Mouse (Mus musculus): ENCODE measurements around the gene Smc5.

Smc5 gene

GRCm38 (mm10) chr19:23191486-23191885 lies 82.2 kb downstream of the Smc5 start:
- no peak for DNase-seq (ENCODE audit: extremely low read depth, insufficient read length, low spot score)

- no peak for DNase-seq (ENCODE audit: extremely low read depth, insufficient read length, low spot score)
Observed at GRCm38 (mm10) chr19:23189744-23190143, 84.0 kb downstream of the Smc5 start.

DNA sequence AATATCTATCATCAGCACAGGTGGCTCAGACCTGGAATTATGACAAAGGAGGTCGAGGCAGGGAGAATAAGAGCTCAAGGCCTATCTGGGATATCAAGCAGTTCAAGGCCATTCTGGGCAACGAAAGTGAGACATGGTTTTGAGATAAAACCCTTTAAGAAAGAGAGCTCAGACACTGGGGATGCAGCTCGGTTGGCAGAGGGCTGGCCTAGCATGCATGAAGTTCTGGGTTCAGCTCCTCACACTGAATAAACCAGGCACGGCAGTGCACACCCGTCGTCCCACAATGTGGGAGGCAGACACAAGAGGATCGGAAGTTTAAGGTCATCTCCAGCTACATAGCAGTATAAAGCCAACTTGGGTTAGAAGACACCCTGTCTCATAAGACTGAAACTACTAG lies 84.7 kb downstream of the Smc5 start:
- no peak for DNase-seq (ENCODE audit: extremely low read depth, insufficient read length, low spot score)

GRCm38 (mm10) chr19:23187732-23188131 lies 86.0 kb downstream of the Smc5 start:
- DNase-seq (ENCODE audit: extremely low read depth, insufficient read length, low spot score), result no peak

GRCm38 (mm10) chr19:23184068-23184467 lies 89.6 kb downstream of the Smc5 start:
- DNase-seq (ENCODE audit: extremely low read depth, insufficient read length, low spot score), result no peak

DNA sequence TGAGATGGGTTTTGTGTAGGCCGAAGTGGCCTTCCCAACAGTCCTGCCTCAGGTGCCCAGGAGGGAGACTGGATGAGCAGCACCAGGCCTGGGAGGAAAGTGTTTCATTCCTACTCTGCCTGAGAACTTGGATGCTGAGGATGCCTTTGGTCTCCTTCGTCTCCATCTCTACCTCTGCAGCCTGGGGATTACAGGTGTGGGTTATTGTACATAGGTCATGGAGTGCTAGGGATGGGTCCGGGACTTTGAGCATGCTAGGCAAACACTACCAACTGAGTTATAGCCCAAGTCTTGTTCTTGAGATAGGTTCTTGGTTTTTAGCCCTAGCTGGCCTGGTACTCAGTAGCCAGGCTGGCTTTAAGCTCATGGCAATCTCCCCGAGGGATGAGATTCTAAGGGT lies 90.2 kb downstream of the Smc5 start:
- no peak for DNase-seq (ENCODE audit: extremely low read depth, insufficient read length, low spot score)

DNA sequence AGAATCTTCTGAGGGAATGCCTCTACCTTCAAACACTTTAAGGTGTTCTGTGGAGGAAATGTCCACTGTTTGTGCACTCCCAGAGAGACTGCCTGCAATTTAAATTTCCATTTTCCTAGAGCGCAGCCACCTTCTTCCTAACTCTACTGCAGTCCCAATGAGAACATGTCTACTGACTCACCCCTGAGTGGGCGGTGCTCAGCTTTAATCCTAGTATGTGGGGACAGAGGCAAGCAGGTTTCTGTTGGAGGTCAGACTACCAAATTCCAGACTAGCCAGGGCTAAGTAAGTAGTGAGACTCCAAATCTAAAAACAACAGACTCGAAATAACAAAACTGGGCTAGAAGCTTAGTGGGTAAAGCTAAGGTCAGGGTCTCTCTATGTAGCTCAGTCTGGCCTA lies 95.2 kb downstream of the Smc5 start:
- no peak for DNase-seq (ENCODE audit: extremely low read depth, insufficient read length, low spot score)

- DNase-seq (ENCODE audit: extremely low read depth, insufficient read length, low spot score), result no peak
Observed at GRCm38 (mm10) chr19:23175511-23175910, 98.2 kb downstream of the Smc5 start.

DNA sequence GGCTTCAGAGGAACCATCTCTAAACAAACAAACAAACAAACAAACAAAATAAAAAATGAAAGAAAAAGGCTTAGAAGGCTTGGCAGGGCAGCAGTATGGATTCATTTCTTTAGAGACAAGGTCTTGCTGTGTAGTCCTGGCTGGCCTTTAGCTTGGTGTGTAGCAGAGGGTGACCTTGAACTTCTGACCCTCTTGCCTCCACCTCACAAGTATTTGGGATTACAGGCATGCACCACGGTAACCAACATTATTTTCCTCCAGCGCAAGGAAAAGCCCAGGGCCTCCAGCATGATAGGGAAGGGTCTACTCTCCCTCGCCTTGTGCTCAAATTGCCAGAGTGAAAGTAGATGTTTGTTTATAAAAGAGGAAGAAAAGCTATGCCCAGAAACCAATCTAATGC lies 98.6 kb downstream of the Smc5 start:
- no peak for DNase-seq (ENCODE audit: extremely low read depth, insufficient read length, low spot score)

DNA sequence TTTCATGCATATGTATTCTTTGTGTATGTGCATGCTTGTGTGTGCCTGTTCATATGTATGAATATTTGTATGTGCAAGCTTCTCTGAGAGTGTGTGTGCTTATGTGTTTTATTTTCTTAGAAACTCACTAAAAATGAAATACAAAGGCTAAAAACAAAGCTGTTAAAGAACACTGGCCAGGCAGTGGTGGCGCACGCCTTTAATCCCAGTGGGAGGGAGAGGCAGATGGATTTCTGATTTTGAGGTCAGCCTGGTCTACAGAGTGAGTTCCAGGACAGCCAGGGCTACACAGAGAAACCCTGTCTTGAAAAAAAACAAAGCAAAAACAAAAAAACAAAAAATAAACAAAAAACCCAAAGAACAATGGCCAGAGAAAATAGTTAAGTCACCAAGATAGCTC lies 102.6 kb downstream of the Smc5 start:
- no peak for DNase-seq (ENCODE audit: extremely low read depth, insufficient read length, low spot score)

DNA sequence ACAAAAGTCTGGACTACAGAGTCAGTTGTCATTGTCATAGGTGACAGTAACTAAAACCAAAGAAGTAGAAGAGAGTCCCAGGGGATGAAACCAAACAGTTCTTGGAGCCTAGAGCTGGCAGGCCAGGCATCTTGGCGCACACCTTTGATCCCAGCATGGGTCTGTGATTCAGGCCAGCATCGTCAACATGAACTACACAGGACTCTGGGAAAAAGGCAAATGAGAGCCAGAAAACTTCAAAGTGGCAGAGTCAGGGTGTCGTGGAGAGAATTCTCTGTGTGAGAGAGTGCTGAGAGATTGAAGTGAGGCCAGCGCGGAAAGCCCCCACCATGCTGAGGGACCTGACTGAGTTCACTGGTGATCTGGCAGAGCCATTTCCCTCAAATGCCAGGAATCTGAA lies 103.2 kb downstream of the Smc5 start:
- no peak for DNase-seq (ENCODE audit: extremely low read depth, insufficient read length, low spot score)

- DNase-seq (ENCODE audit: extremely low read depth, insufficient read length, low spot score), result no peak
Observed at GRCm38 (mm10) chr19:23169659-23170050, 104.0 kb downstream of the Smc5 start.

DNA sequence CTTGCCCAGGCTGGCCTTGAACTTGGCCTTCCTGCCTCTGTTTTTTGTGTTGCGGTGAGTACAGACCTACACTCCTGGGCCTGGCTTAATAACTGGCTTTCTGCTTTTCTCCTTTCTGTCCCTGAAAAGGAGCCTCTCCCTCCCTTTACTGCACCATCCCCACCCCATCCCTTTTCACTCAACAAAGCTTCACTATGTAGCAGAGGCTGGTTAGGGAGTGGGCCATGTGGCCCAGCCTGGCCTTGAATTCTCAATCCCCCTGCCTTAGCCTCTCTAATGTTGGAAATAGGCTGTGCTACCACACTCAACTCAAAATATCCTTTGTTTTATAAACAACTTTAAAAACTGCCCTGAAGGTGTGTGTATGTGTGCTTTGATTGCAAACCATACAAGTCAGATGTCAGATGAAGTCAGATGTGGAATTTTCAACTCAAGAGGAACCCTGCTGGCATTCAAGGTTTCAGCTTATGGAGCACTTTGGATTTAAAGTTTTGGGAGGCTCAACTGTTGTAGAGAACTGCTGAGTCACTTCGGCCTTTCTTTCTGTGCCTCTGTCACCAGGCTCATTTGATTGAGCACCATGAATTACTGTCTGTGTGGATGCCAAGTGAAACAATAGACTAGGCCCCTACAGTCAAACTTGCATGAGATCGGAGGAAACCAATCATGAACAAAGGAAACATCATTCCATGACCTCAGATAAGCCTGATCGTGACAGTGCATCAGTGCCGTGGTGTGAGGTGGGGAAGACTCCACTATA lies 104.6 kb downstream of the Smc5 start:
- no peak for DNase-seq (ENCODE audit: extremely low read depth, insufficient read length, low spot score)

DNA sequence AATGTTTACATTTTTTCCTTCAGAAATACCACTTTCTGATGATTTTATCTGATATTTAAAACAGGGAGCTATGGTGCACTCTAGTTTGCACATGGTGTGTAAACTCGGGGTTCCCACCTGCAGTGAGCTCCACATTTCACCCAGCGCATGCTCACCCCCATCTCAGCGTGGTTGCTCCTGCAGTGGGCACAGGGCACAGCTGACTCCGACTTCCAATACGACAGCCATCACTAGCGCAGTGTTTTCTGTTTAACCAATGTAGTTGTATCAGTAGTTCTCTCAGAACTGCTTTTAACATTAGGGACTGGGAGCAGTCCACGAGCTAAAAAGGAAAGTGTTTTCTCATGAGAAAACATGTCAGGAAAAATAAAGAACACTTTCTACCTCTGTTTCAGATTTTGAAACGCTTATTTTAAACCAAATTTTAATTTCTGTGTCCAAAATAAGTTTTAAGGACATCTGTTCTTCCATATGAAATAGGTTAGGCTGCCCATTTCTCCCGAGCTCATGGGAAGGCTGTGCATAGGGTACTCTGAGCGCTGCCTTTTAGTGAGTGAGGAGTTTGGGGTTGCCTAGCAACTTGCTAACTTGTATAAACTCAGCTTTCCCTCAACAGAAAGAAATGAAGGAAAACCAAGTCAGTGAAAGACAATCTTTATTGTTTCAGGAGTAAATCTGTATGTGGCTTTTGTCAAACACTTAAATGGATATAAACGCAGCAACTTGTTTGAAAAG lies 107.0 kb downstream of the Smc5 start:
- DNase-seq (ENCODE audit: extremely low read depth, insufficient read length, low spot score), result no peak

DNA sequence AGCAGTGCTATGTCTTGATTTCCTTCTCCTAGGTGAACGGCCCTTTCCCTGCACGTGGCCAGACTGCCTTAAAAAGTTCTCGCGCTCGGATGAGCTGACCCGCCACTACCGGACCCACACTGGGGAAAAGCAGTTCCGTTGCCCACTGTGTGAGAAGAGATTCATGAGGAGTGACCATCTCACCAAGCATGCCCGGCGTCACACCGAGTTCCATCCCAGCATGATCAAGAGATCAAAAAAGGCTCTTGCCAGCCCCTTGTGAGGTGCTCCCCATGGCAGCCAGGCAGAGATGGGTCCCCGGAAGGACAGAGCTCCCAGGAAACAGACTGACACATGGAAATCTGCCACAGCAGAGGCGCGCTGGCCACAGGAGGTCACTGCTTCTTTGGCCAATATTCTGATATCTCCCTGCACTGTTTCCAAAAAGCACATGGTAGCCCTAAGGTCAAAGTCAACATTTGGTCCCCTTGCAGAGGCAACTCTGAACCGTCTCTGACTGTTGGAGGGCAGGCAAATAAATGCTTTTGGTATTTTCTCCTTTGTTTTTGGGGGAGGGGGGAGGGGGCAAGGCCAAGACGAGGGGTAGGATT lies 109.0 kb downstream of the Smc5 start:
- DNase-seq (ENCODE audit: extremely low read depth, insufficient read length, low spot score), result no peak

- no peak for DNase-seq (ENCODE audit: extremely low read depth, insufficient read length, low spot score)
Observed at GRCm38 (mm10) chr19:23163361-23163760, 110.3 kb downstream of the Smc5 start.

- DNase-seq (ENCODE audit: extremely low read depth, insufficient read length, low spot score), result no peak
Observed at GRCm38 (mm10) chr19:23162877-23163276, 110.8 kb downstream of the Smc5 start.

GRCm38 (mm10) chr19:23162387-23162809 lies 111.3 kb downstream of the Smc5 start:
- no peak for DNase-seq (ENCODE audit: extremely low read depth, insufficient read length, low spot score)

- DNase-seq (ENCODE audit: extremely low read depth, insufficient read length, low spot score), result no peak
Observed at GRCm38 (mm10) chr19:23159780-23160395, 113.8 kb downstream of the Smc5 start.
